Mouse (Mus musculus): ENCODE results near the gene Zfp740.

GRCm38 (mm10) chr15:102238543-102239259 lies 35.7 kb downstream of the Zfp740 start:
- TF ChIP-seq ZNF384 (IDR thresholded peaks at IDR 0.05; ENCODE audit: low read depth, low read length) (no peak), POLR2A (IDR thresholded peaks at IDR 0.05; ENCODE audit: low read depth, low read length) (no peak), CTCF (conservative IDR thresholded peaks at IDR 0.05 in 1 of 2, IDR thresholded peaks at IDR 0.05 in 1 of 2; ENCODE audit: low read depth in 2 of 2, low read length in 2 of 2) (no peak), ZMIZ1 (IDR thresholded peaks at IDR 0.05; ENCODE audit: low read depth, low read length) (no peak)

Measured in CH12.LX (cell line).